Mouse (Mus musculus) forelimb bud, embryonic 11.5 days (tissue): ENCODE measurements at regions not wholly inside any gene's neighbourhood (a gene's known extent, or its start where the extent isn't known, plus 50 kb on each side); places are given as distances from the start of the nearest gene placed in this dataset.

Experiments used
- DNase-seq: peaks from one replicate; pipeline ENCODE4 v3.0.0-alpha.2; 2012; ENCODE audit warnings: low read depth, low spot score

GRCm38 (mm10) chr15:25536451-25537334, 85.6 kb upstream of the Myo10 start:
- no peak for DNase-seq

- peak; percentile 19 for DNase-seq
Observed at GRCm38 (mm10) chr15:25539344-25540176, 82.8 kb upstream of the Myo10 start.

- DNase-seq, result no peak
Observed at GRCm38 (mm10) chr15:25542382-25542781, 79.9 kb upstream of the Myo10 start.

GRCm38 (mm10) chr15:25546185-25546584, 76.1 kb upstream of the Myo10 start:
- DNase-seq, result no peak

- DNase-seq, result no peak
Observed at GRCm38 (mm10) chr15:25550269-25551054, 71.9 kb upstream of the Myo10 start.

- no peak for DNase-seq
Observed at GRCm38 (mm10) chr15:25554945-25555344, 67.4 kb upstream of the Myo10 start.

GRCm38 (mm10) chr15:25555852-25556251, 66.5 kb upstream of the Myo10 start:
- DNase-seq, result no peak

GRCm38 (mm10) chr15:25557566-25557965, 64.8 kb upstream of the Myo10 start:
- no peak for DNase-seq

- DNase-seq, result no peak
Observed at GRCm38 (mm10) chr15:25558240-25558639, 64.1 kb upstream of the Myo10 start.

GRCm38 (mm10) chr15:25563641-25564040, 58.7 kb upstream of the Myo10 start:
- no peak for DNase-seq

- no peak for DNase-seq
Observed at GRCm38 (mm10) chr15:25572495-25572894, 49.8 kb upstream of the Myo10 start.
